Mouse (Mus musculus) thymus, postnatal 25 days (tissue): ENCODE data around the gene Gpr165.

Experiments
- DNase-seq: peaks from one replicate; pipeline ENCODE4 v3.0.0; 2022

The Gpr165 gene

DNA sequence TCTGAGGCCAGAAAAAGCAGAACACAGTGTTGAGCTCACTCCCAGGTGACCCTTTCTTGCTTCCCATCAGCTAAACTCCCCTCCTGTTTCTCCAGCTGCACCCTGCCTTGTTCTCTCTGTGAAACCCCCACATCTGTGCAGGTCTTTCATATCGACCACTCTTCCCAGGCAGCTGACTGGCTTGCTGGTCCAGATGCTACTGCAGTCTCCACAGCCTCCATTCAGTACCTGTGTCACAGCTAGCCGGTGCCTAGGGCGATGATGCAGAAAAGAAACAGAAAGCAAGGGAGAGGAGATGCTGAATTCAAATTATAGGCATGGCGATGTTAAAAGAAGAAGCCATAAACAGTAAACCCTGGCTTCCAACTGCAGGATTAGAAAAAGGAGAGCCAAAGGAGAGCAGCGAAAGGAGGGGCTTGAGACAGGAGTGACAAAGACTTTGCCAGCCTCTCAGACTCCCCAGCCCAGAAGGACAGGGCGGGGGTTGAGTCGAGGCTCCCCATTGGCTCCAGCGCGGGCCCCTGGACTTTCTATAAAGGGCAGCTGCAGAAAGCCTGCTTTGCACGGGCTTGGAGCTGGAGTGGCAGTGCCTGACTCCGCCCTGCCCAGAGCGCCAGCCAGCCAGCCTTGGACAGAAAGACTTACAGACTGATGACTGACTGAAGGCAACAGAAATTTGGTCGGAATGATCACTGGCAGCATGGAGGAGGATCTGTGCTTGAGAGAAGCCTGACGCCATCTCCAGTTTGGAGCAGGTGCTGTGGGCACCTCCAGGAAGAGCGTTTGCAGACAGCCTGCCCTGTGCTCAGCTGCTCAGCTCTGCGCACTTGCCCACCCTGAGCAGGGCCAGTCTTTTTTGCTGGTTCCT lies at the start of gene Gpr165:
Gene Gpr165, plus strand, starts transcription at position 535 of the 868 bp plus-strand sequence.
- DNase-seq, result no peak

DNA sequence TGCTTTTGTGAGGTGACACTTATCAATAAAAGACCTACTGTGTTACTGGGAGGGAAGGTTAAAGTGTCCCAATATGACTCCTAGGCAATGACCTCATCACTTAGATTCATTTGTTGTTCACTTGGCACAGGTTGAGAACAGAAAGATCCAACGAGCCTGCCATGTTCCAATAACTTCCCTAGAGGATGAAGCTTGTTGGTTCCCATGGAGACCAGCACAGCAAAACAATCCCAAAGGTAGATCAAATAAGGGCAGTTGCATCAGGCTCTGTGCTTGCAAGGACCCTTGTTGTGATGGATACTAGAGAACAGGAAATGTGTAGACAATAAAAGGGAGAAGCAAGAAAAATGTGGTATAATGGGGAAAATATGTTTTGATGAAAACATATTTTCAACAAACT lies 38.4 kb upstream of the Gpr165 start:
- no peak for DNase-seq
